Mouse (Mus musculus) left cerebral cortex, adult 18-20 months (tissue): ENCODE results near the gene Krba1. TPM values are rescaled to one million over a fixed set of nuclear protein-coding genes. Genes with fewer than 3 reads are reported as not detected.

Source experiments
- DNase-seq, 2 experiments: peaks; one replicate each; pipeline ENCODE4 v3.0.0; 2021 to 2022; ENCODE audit warnings: low spot score in 2 of 2, mixed read lengths in 1 of 2
- microRNA-seq, 2 experiments: library from miRNA; unstranded; fragments of <30 nt; microRNA quantifications; one replicate each; pipeline ENCODE4 v1.2.0; 2021
- total RNA-seq, 2 experiments: library from RNA; stranded (reverse); gene quantifications; 2 replicates each; pipeline ENCODE4 v1.2.3; 2021

Gene Krba1
- total RNA-seq, 2 experiments from 2014 or later, result 45.9 to 47.5 TPM

DNA sequence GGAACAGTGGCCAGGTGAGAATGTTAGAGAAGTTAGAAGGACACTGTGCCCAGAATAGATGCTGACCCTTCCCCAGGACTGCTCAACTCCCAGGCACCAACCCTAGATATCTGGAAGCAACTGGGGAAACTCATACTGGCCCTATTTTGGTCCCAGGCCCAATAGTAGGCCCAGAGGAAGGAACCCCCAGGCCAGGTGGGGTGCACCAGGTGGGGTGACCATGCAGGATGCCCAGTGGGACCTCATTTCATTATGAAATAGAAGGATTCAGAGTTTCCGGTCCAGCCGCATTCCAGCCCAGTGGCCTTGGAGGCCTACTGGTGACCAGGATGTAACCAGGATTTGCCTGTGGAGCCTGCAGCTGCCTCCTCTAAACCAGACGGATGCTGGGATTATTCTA lies 51.5 kb downstream of the Krba1 start:
- DNase-seq, result no peak

DNA sequence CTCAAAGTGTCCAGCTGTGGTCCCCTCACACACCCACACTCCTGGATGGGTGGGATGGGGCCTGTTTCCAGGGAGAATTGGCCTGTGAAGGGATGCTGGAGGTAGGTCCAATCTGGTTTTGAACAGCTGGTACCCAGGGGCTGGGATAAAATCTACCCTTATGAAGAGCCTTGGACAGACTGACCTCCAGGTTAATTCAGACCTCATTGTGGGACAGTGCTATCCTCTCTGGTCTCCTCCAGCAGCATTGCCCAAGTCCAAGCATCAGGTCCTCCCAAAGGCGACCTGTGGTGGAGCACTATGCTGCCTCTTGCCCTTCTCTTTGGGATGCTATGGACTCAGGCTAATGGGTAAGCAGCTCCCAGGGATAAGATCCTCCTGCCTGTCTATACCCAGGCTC lies 52.5 kb downstream of the Krba1 start, which contains the start of gene Sspo:
TSS of gene Sspo (plus strand) at position 301 of the 400 bp plus-strand sequence.
- DNase-seq, result no peak

DNA sequence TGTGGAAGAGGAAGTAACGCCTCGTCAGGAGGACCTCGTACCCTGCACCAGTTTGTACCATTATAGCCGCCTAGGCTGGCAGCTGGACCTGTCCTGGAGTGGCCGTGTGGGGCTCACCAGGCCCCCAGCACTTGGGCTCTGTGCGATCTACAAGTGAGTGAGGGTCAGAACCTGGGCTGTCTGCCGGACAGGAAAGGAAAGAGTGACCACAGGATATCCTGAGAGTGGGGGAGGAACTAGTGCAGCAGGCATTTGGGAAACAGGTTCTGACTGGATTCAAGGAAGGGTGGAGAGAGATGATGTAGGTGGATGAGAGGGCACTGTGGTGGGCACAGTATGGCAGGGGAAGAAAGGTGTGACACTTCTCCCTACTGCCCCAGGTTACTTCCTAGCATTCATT lies 53.1 kb downstream of the Krba1 start:
- DNase-seq, result no peak

DNA sequence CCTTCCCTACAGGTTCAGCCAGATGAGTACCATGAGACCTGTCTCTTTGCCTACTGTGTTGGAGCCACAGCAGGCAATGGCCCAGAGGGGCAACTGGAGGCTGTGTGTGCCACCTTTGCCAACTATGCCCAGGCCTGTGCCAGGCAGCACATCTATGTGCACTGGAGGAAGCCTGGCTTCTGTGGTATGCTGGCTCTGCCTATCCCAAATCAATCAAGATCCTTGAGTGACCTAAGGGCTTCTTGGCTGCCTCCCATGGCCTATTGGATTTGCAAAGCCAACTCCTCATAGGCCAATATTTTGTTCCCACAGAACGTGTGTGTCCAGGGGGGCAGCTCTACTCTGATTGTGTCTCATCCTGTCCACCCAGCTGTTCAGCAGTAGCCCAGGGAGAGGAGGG lies 56.8 kb downstream of the Krba1 start:
- no peak for DNase-seq

DNA sequence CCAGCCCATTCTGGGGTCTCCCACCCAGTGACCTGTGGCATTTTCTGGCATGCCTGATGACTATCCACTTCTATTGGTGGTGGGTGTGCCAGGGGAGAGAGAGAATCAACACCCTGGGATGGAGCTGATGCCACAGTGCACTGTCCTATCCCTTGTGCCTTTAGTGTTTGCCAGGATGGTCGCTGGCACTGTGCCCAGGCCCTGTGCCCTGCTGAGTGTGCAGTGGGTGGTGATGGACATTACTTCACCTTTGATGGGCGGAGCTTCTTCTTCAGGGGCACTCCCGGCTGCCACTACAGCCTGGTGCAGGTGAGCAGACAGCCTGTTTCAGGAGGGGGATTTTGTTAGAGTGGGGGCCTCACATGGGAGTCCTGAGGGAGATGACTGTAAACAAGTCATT lies 57.4 kb downstream of the Krba1 start:
- no peak for DNase-seq

DNA sequence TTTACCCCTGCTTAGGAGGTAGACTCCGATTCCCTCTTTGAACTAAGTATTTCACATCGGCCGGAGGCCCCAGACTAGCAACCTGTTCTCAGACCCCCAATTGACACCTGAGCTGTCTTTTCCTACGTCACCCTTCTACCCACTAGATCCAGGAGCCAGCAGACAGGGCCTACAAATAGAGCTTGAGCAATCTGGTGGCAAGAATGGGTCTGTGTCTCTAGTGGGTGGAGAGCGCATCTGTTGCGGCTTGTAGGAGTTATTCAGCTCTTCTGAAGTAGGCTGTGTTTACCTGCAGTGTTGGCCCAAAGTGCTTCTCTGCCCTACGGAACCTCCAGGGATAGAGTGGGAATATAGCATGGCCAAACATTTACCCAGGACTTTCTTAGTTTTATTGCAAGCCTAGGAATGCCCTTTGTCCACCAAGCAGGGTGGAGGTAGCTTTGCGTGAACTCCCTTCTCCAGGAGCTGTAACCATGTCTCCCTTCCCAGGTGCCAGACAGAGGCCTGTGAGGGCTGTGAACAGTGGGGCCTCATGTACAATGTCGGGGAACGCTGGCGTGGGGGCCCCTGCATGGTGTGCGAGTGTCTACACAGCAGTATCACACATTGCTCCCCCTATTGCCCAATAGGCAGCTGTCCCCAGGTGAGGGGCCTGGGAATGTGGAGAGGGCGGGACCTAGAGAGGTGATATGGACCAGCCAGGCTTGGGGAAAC lies 69.7 kb downstream of the Krba1 start:
- DNase-seq, result peak; percentile 30 to 48

DNA sequence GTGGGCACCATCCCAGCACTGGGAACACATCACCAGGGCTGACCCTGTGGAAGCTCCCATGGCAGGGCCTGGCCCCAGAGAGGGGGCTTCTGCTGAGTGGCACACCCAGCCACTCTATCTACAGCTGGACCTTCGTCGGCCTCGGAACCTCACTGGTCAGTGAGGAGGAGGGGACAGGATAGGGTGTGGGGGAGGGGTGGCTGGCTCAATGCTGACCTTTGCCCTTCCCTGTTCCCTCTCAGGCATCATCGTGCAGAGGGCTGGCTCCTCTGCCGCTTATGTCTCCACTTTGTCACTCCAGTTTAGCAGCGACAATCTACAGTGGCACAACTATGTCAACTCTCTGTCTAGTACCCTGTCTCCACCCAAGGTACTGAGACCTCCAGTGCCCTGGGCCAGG lies 71.3 kb downstream of the Krba1 start:
- no peak for DNase-seq

DNA sequence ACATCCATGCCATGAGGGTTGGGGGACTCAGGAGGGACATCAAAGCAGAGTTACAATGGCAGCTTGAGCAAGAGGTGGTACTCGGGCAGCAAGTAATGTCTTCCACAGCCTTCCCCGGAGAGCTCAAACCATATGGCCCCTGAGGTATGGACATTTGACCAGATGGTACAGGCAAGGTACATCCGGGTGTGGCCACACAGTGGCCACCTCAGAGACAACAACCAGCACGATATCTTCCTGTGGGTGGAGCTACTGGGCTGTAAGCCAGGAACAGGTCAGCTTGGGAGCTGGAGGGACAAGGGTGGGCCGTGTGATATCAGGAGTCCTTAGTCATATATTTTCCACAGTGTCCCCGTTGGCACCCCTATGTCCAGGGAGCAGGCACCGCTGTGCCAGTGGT lies 72.1 kb downstream of the Krba1 start:
- no peak for DNase-seq

Small RNA genes lying within 50 kb of the gene (microRNA-seq; reads per million reads assigned to microRNA genes)
- gene Gm24325, result 0 reads per million in 2 experiments

Other genes with a start within 250 kb of the Krba1 start
- 10 to 100 TPM; 30.9 to 31.6 TPM for gene Zfp467, start 50.2 kb downstream of the Krba1 start, total RNA-seq
- gene Sspo, start 52.6 kb downstream of the Krba1 start, total RNA-seq, result 1 to 10 TPM in 1 of 2 experiments, under 1 TPM in 1; 0.16 to 1.1 TPM
- gene Atp6v0e2, start 142.0 kb downstream of the Krba1 start, total RNA-seq, result 100 to 1,000 TPM; 423 to 437 TPM
- 10 to 100 TPM; 35.4 to 40.3 TPM for gene Lrrc61, start 159.2 kb downstream of the Krba1 start, total RNA-seq
- 10 to 100 TPM; 12.0 to 14.4 TPM for gene Rarres2, start 177.2 kb downstream of the Krba1 start, total RNA-seq
- gene Gm45021, start 194.0 kb downstream of the Krba1 start, total RNA-seq, result not detected
- gene Repin1, start 198.3 kb downstream of the Krba1 start, total RNA-seq, result 10 to 100 TPM; 55.0 to 58.6 TPM
- gene Gm44965, start 198.4 kb downstream of the Krba1 start, total RNA-seq, result not detected
- 1 to 10 TPM; 6.0 to 8.1 TPM for gene Zfp775, start 206.5 kb downstream of the Krba1 start, total RNA-seq
- gene AI854703, start 231.2 kb downstream of the Krba1 start, total RNA-seq, result 10 to 100 TPM; 15.9 to 16.0 TPM